Mouse (Mus musculus): ENCODE measurements around the gene Dusp13.

- no peak for TF ChIP-seq CTCF (IDR thresholded peaks at IDR 0.05; ENCODE audit: borderline replicate concordance, control insufficient read depth, extremely low read depth, insufficient read depth, low read length, poor library complexity)
- no peak for TF ChIP-seq POLR2A (IDR thresholded peaks at IDR 0.05; ENCODE audit: control insufficient read depth, extremely low read depth, insufficient read depth, low read length, poor library complexity)
Measured at GRCm38 (mm10) chr14:21773946-21774345, 23.0 kb upstream of the Dusp13 start.
